Mouse (Mus musculus) MEL (cell line): Measurements from ENCODE around the gene 4931423N10Rik. TPM values are rescaled to one million over a fixed set of nuclear protein-coding genes. Genes with fewer than 3 reads are reported as not detected.

Experiments
- DNase-seq: peaks from one replicate; pipeline ENCODE4 v3.0.0; 2011; ENCODE audit warnings: low read depth, low spot score
- H3K27ac ChIP-seq: 2 replicates; pipeline ENCODE4 v1.5.1; 2012; ENCODE audit warnings: low read depth, mild to moderate bottlenecking, control low read depth, low read length, moderate library complexity; ENCODE audit not compliant: control insufficient read depth
- H3K27me3 ChIP-seq, 2 experiments: fragments of 150-350 bp in 1 of 2; sonication (generic) in 1 of 2; 2 replicates each; pipeline ENCODE4 v1.6.1; 2012; ENCODE audit warnings: low read length in 2 of 2, mild to moderate bottlenecking in 2 of 2, improper control_type of control experiment in 1 of 2, moderate library complexity in 1 of 2; ENCODE audit not compliant: insufficient read depth in 2 of 2, control insufficient read depth in 1 of 2
- H3K36me3 ChIP-seq, 2 experiments: 2 replicates each; pipeline ENCODE4 v1.6.1; 2012 to 2014; ENCODE audit warnings: low read length in 2 of 2, improper control_type of control experiment in 1 of 2, inconsistent platforms in 1 of 2, mild to moderate bottlenecking in 1 of 2; ENCODE audit not compliant: insufficient read depth in 2 of 2, control insufficient read depth in 1 of 2
- H3K4me1 ChIP-seq, 2 experiments: fragments of 150-350 bp in 1 of 2; sonication (generic) in 1 of 2; 2 replicates each; pipeline ENCODE4 v1.6.1; 2012; ENCODE audit warnings: low read length in 2 of 2, improper control_type of control experiment in 1 of 2, mild to moderate bottlenecking in 1 of 2; ENCODE audit not compliant: insufficient read depth in 2 of 2, control insufficient read depth in 1 of 2
- H3K4me3 ChIP-seq, 2 experiments: fragments of 150-350 bp in 1 of 2; sonication (generic) in 1 of 2; 2 replicates each; pipeline ENCODE4 v1.5.1; 2012; ENCODE audit warnings: low read depth in 2 of 2, low read length in 2 of 2, mild to moderate bottlenecking in 2 of 2, moderate library complexity in 2 of 2, control low read depth in 1 of 2, improper control_type of control experiment in 1 of 2; ENCODE audit not compliant: control insufficient read depth in 1 of 2, insufficient read depth in 1 of 2
- H3K79me2 ChIP-seq: 2 replicates; pipeline ENCODE4 v1.6.1; 2012; ENCODE audit warnings: mild to moderate bottlenecking, low read length, moderate library complexity; ENCODE audit not compliant: control insufficient read depth, poor library complexity, insufficient read depth
- H3K9ac ChIP-seq: 2 replicates; pipeline ENCODE4 v1.6.1; 2012; ENCODE audit warnings: low read depth, mild to moderate bottlenecking, control low read depth, low read length, moderate library complexity; ENCODE audit not compliant: control insufficient read depth, poor library complexity, severe bottlenecking
- H3K9me3 ChIP-seq: fragments of 150-350 bp; sonication (generic); replicated peaks from 2 replicates; pipeline ENCODE4 v1.6.1; 2012; ENCODE audit warnings: mild to moderate bottlenecking, low read length, improper control_type of control experiment, moderate library complexity; ENCODE audit not compliant: insufficient read depth
- BHLHE40 ChIP-seq: IDR thresholded peaks from 2 replicates; pipeline ENCODE4 v1.6.1; 2012; ENCODE audit warnings: low read depth, mild to moderate bottlenecking, inconsistent platforms, low read length, improper control_type of control experiment, borderline replicate concordance
- CHD2 ChIP-seq: IDR thresholded peaks from 2 replicates; pipeline ENCODE4 v1.6.1; 2011; ENCODE audit warnings: low read length, improper control_type of control experiment
- CTCF ChIP-seq, 3 experiments: IDR thresholded peaks in 2 of 3; conservative IDR thresholded peaks in 1 of 3; 2 replicates each; pipeline ENCODE4 v1.5.1; 2011 to 2012; ENCODE audit warnings: low read length in 3 of 3, low read depth in 2 of 3, mild to moderate bottlenecking in 2 of 3, improper control_type of control experiment in 1 of 3, inconsistent platforms in 1 of 3, mixed read lengths in 1 of 3, moderate library complexity in 1 of 3; ENCODE audit not compliant: control insufficient read depth in 1 of 3, insufficient read depth in 1 of 3, poor library complexity in 1 of 3, severe bottlenecking in 1 of 3
- E2F4 ChIP-seq: IDR thresholded peaks from 2 replicates; pipeline ENCODE4 v1.6.1; 2011; ENCODE audit warnings: low read depth, low read length, improper control_type of control experiment, borderline replicate concordance
- ELF1 ChIP-seq: IDR thresholded peaks from 2 replicates; pipeline ENCODE4 v1.6.1; 2014; ENCODE audit warnings: low read depth, mild to moderate bottlenecking, inconsistent platforms, low read length, improper control_type of control experiment, moderate library complexity
- EP300 ChIP-seq, 2 experiments: IDR thresholded peaks; 2 replicates each; pipeline ENCODE4 v1.6.1; 2011; ENCODE audit warnings: improper control_type of control experiment in 2 of 2, low read length in 2 of 2, low read depth in 1 of 2, mild to moderate bottlenecking in 1 of 2
- GABPA ChIP-seq: IDR thresholded peaks from 2 replicates; pipeline ENCODE4 v1.6.1; 2012; ENCODE audit warnings: low read depth, mild to moderate bottlenecking, inconsistent platforms, low read length, improper control_type of control experiment, moderate library complexity
- GATA1 ChIP-seq: IDR thresholded peaks from 2 replicates; pipeline ENCODE4 v1.6.1; 2011; ENCODE audit warnings: low read depth, low read length, improper control_type of control experiment
- HCFC1 ChIP-seq: IDR thresholded peaks from 2 replicates; pipeline ENCODE4 v1.6.1; 2012; ENCODE audit warnings: low read depth, mild to moderate bottlenecking, inconsistent platforms, low read length, improper control_type of control experiment, moderate library complexity
- JUND ChIP-seq: IDR thresholded peaks from 2 replicates; pipeline ENCODE4 v1.6.1; 2011; ENCODE audit warnings: low read depth, mild to moderate bottlenecking, improper control_type of control experiment, low read length
- MAFK ChIP-seq: IDR thresholded peaks from 2 replicates; pipeline ENCODE4 v1.6.1; 2011; ENCODE audit warnings: low read depth, mild to moderate bottlenecking, low read length, improper control_type of control experiment, borderline replicate concordance
- MXI1 ChIP-seq: IDR thresholded peaks from 2 replicates; pipeline ENCODE4 v1.6.1; 2011; ENCODE audit warnings: mild to moderate bottlenecking, low read depth, low read length, improper control_type of control experiment
- MYC ChIP-seq: IDR thresholded peaks from 2 replicates; pipeline ENCODE4 v1.6.1; 2011; ENCODE audit warnings: low read depth, mild to moderate bottlenecking, low read length, improper control_type of control experiment, moderate library complexity
- NRF1 ChIP-seq: IDR thresholded peaks from 2 replicates; pipeline ENCODE4 v1.6.1; 2014; ENCODE audit warnings: low read depth, mild to moderate bottlenecking, inconsistent platforms, low read length, improper control_type of control experiment, moderate library complexity; ENCODE audit not compliant: poor library complexity, insufficient read depth, severe bottlenecking
- POLR2AphosphoS5 ChIP-seq: IDR thresholded peaks from 2 replicates; pipeline ENCODE4 v1.6.1; 2012; ENCODE audit warnings: low read depth, borderline replicate concordance, mild to moderate bottlenecking, inconsistent platforms, low read length, moderate library complexity, mixed read lengths
- RCOR1 ChIP-seq: IDR thresholded peaks from 2 replicates; pipeline ENCODE4 v1.6.1; 2012; ENCODE audit warnings: low read depth, mild to moderate bottlenecking, inconsistent platforms, low read length, improper control_type of control experiment
- TCF12 ChIP-seq: IDR thresholded peaks from 2 replicates; pipeline ENCODE4 v1.6.1; 2014; ENCODE audit warnings: low read depth, mild to moderate bottlenecking, inconsistent platforms, low read length, improper control_type of control experiment, moderate library complexity
- UBTF ChIP-seq: IDR thresholded peaks from 2 replicates; pipeline ENCODE4 v1.6.1; 2012; ENCODE audit warnings: low read depth, mild to moderate bottlenecking, inconsistent platforms, low read length, improper control_type of control experiment, moderate library complexity, borderline replicate concordance; ENCODE audit not compliant: insufficient read depth
- USF1 ChIP-seq: IDR thresholded peaks from 2 replicates; pipeline ENCODE4 v1.6.1; 2014; ENCODE audit warnings: low read depth, mild to moderate bottlenecking, inconsistent platforms, low read length, improper control_type of control experiment, moderate library complexity
- USF2 ChIP-seq, 2 experiments: IDR thresholded peaks; 2 replicates each; pipeline ENCODE4 v1.6.1; 2011 to 2012; ENCODE audit warnings: improper control_type of control experiment in 2 of 2, low read length in 2 of 2, borderline replicate concordance in 1 of 2, inconsistent platforms in 1 of 2, low read depth in 1 of 2, mild to moderate bottlenecking in 1 of 2; ENCODE audit not compliant: insufficient read depth in 1 of 2
- ZKSCAN1 ChIP-seq: IDR thresholded peaks from 2 replicates; pipeline ENCODE4 v1.6.1; 2012; ENCODE audit warnings: low read depth, mild to moderate bottlenecking, inconsistent platforms, low read length, improper control_type of control experiment, moderate library complexity
- ZNF384 ChIP-seq: IDR thresholded peaks from 2 replicates; pipeline ENCODE4 v1.6.1; 2012; ENCODE audit warnings: low read depth, mild to moderate bottlenecking, inconsistent platforms, low read length, improper control_type of control experiment
- polyA plus RNA-seq, 2 experiments: library from polyadenylated mRNA; stranded (reverse) in 1 of 2; unstranded in 1 of 2; fragments of >175 nt in 1 of 2; fragments of >200 nt in 1 of 2; gene quantifications; 2 replicates each; pipeline versions ENCODE4 v1.2.1 to v1.2.4; 2012; ENCODE audit warnings: low replicate concordance in 2 of 2, low read depth in 1 of 2; ENCODE audit not compliant: insufficient read length in 2 of 2, insufficient read depth in 1 of 2, missing spikeins in 1 of 2
- total RNA-seq: library from RNA; depleted of rRNA; stranded (reverse); fragments of 300-350 nt; gene quantifications from 2 replicates; pipeline ENCODE4 v1.2.3, GENCODE M21; 2012

Gene 4931423N10Rik
- total and polyA plus RNA-seq, 3 experiments: not detected

- H3K27ac ChIP-seq: no peak overlapping the region
- no peak overlapping the region for H3K4me3 ChIP-seq
- no peak for DNase-seq
- TF ChIP-seq JUND (no peak), ZKSCAN1 (no peak), MYC (no peak), CTCF (IDR thresholded peaks at IDR 0.05 in 2 of 3, conservative IDR thresholded peaks at IDR 0.05 in 1 of 3; ENCODE audit: control insufficient read depth in 1 of 3, insufficient read depth in 1 of 3, low read depth in 2 of 3, low read length in 3 of 3, poor library complexity in 1 of 3, severe bottlenecking in 1 of 3) (no peak), ZNF384 (no peak), E2F4 (no peak), HCFC1 (no peak), USF2 (IDR thresholded peaks at IDR 0.05; ENCODE audit: borderline replicate concordance in 1 of 2, insufficient read depth in 1 of 2, low read depth in 1 of 2, low read length in 2 of 2) (no peak), NRF1 (no peak), UBTF (no peak), TCF12 (no peak), ELF1 (no peak), CHD2 (no peak), USF1 (no peak), GABPA (no peak)
- no peaks in the 10 kb centered on the region for H3K79me2 ChIP-seq
- no peaks in the 10 kb centered on the region for H3K27me3 ChIP-seq
- peaks cover 3 to 21% of the 10 kb centered on the region in 2 experiments; a peak in 3 of 4 replicates for H3K36me3 ChIP-seq
- H3K9ac ChIP-seq: no peak overlapping the region
- peaks cover 3 to 10% of the 10 kb centered on the region in 2 experiments; a peak in 3 of 4 replicates for H3K4me1 ChIP-seq
- no peaks in the 10 kb centered on the region for H3K9me3 ChIP-seq
These were observed 4.2 kb upstream of the 4931423N10Rik start for GRCm38 (mm10) chr2:23202900-23203670.

- TF ChIP-seq CTCF (IDR thresholded peaks at IDR 0.05 in 2 of 3, conservative IDR thresholded peaks at IDR 0.05 in 1 of 3; ENCODE audit: control insufficient read depth in 1 of 3, insufficient read depth in 1 of 3, low read depth in 2 of 3, low read length in 3 of 3, poor library complexity in 1 of 3, severe bottlenecking in 1 of 3) (no peak), HCFC1 (no peak), GATA1 (no peak), EP300 (IDR thresholded peaks at IDR 0.05; ENCODE audit: low read depth in 1 of 2, low read length in 2 of 2) (no peak), MXI1 (no peak), POLR2AphosphoS5 (no peak), MAFK (no peak), BHLHE40 (no peak), RCOR1 (no peak)
- Histone ChIP-seq H3K79me2 (no peaks in the 10 kb centered on the region), H3K27me3 (peaks cover 0 to 4% of the 10 kb centered on the region in 2 experiments; a peak in 3 of 4 replicates), H3K4me1 (no peaks in the 10 kb centered on the region), H3K4me3 (no peak overlapping the region), H3K9ac (no peak overlapping the region), H3K27ac (no peak overlapping the region), H3K36me3 (no peaks in the 10 kb centered on the region), H3K9me3 (no peaks in the 10 kb centered on the region)
- DNase-seq: no peak
These were observed 6.4 kb downstream of the 4931423N10Rik start for GRCm38 (mm10) chr2:23213661-23214060.
